Mouse (Mus musculus) midbrain, embryonic 16.5 days (tissue): ENCODE results near the gene Sphk2. TPM values are rescaled to one million over a fixed set of nuclear protein-coding genes. Genes with fewer than 3 reads are reported as not detected.

Experiments
- ATAC-seq: fragments of 200-750 bp; cut with Nextera tagmentation; 2 replicates; pipeline ENCODE4 v1.8.0; 2017; ENCODE audit warnings: moderate TSS enrichment
- H3K27ac ChIP-seq: fragments of 300-500 bp; sonication (generic); 2 replicates; pipeline ENCODE4 v1.5.1; 2014; ENCODE audit warnings: mild to moderate bottlenecking, low read length, mixed read lengths
- H3K27me3 ChIP-seq: fragments of 300-500 bp; sonication (generic); 2 replicates; pipeline ENCODE4 v1.6.1; 2014; ENCODE audit warnings: low read depth, low read length, mixed read lengths; ENCODE audit not compliant: control insufficient read depth, insufficient read depth
- H3K36me3 ChIP-seq: fragments of 300-500 bp; sonication (generic); 2 replicates; pipeline ENCODE4 v1.6.1; 2014; ENCODE audit warnings: mild to moderate bottlenecking, low read length, moderate library complexity, mixed read lengths; ENCODE audit not compliant: control insufficient read depth, insufficient read depth
- H3K4me1 ChIP-seq: fragments of 300-500 bp; sonication (generic); 2 replicates; pipeline ENCODE4 v1.6.1; 2014; ENCODE audit warnings: mild to moderate bottlenecking, low read length, mixed read lengths; ENCODE audit not compliant: control insufficient read depth, insufficient read depth
- H3K4me2 ChIP-seq: fragments of 300-500 bp; sonication (generic); 2 replicates; pipeline ENCODE4 v1.6.1; 2014; ENCODE audit warnings: mild to moderate bottlenecking, low read length, mixed read lengths
- H3K4me3 ChIP-seq: fragments of 300-500 bp; sonication (generic); 2 replicates; pipeline ENCODE4 v1.5.1; 2014; ENCODE audit warnings: low read depth, mild to moderate bottlenecking, low read length, moderate library complexity, mixed read lengths
- H3K9ac ChIP-seq: fragments of 300-500 bp; sonication (generic); 2 replicates; pipeline ENCODE4 v1.6.1; 2014; ENCODE audit warnings: low read depth, low read length, mixed read lengths
- H3K9me3 ChIP-seq: fragments of 300-500 bp; sonication (generic); replicated peaks from 2 replicates; pipeline ENCODE4 v1.6.1; 2014; ENCODE audit warnings: mild to moderate bottlenecking, low read length, mixed read lengths; ENCODE audit not compliant: control insufficient read depth, poor library complexity, severe bottlenecking
- WGBS: fragments of 180-500 bp; shearing (Covaris S2); extraction: QIAGEN DNeasy Blood & Tissue Kit; methylation state at CpG from one replicate; pipeline ENCODE4 v1.1.7; 2014; 5-methylcytosine and 5-hydroxymethylcytosine counted together
- polyA plus RNA-seq: library from polyadenylated mRNA; unstranded; fragments of >200 nt; fragmentation: Nextera tagmentation; extraction: Ambion mirVana; gene quantifications from 2 replicates; pipeline ENCODE4 v1.2.1, GENCODE M21; 2015

Gene Sphk2
- 21.9 and 23.0 TPM in 2 replicates for polyA plus RNA-seq

GRCm38 (mm10) chr7:45717918-45718297 is at the start of gene Sphk2:
Gene Sphk2, minus strand, starts transcription at chr7:45718002.
- Histone ChIP-seq H3K27ac (peak within 1 kb of the TSS; percentile 94), H3K9me3 (no peaks in the 10 kb centered on the region), H3K4me1 (peaks cover 43% of the 10 kb centered on the region), H3K4me2 (peak within 1 kb of the TSS; percentile 89), H3K4me3 (peak within 1 kb of the TSS; percentile 78), H3K27me3 (no peaks in the 10 kb centered on the region), H3K9ac (peak within 1 kb of the TSS; percentile 92), H3K36me3 (peaks cover 24% of the 10 kb centered on the region)
- peak; percentile 66 for ATAC-seq
- WGBS, result 1% methylated on average over 39 of the region's 41 CpGs

DNA sequence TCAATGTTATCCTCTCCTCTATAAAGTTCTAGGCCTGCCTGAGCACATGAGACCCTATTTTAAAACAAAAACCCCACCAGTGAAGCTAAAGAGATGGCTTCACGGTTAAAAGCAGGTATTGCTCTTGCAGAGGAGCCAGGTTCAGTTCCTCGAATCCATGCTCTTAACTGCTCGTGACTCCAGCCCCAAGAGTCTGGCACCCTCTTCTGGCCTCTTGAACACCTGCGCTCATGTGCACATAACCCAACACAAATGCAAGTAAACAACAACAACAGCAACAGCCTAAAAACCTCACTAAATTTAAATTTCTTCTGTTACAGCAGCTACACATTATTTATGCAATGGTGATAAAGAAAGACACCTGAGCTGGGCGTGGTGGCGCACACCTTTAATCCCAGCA is 49.7 kb upstream of the Sphk2 start:
- Histone ChIP-seq H3K27ac (no peak overlapping the region), H3K4me3 (no peak overlapping the region), H3K27me3 (no peaks in the 10 kb centered on the region), H3K4me1 (no peaks in the 10 kb centered on the region), H3K36me3 (no peaks in the 10 kb centered on the region), H3K9me3 (no peaks in the 10 kb centered on the region), H3K9ac (no peak overlapping the region), H3K4me2 (no peak overlapping the region)
- no peak for ATAC-seq
- 90% methylated on average over 6 of the region's 6 CpGs for WGBS

DNA sequence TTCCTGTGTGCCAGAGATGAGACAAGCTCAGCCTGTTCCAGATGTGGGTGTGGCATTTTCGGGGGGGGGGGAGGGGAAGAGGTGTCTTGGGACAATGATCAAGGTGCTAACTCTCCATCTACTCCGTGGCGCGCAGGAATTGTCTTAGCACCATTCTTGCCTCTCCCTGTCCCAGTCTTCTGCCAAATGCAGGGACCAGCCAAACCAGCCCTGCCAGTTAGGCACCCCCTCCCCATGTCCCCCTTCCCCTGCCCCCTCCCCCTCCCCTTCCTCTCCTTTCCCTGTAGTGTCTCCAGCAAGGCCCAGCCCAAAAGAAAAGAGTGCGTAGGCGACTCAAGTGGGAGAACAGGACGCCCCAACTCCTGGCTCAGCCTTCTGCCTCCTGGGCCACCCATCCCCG is 49.0 kb upstream of the Sphk2 start:
- H3K36me3 ChIP-seq, result no peaks in the 10 kb centered on the region
- H3K4me1 ChIP-seq, result no peaks in the 10 kb centered on the region
- no peaks in the 10 kb centered on the region for H3K27me3 ChIP-seq
- no peaks in the 10 kb centered on the region for H3K9me3 ChIP-seq
- no peak for ATAC-seq
- 64% methylated on average over 8 of the region's 8 CpGs for WGBS
- no peak overlapping the region for H3K9ac ChIP-seq
- H3K4me2 ChIP-seq, result no peak overlapping the region
- H3K27ac ChIP-seq, result no peak overlapping the region
- H3K4me3 ChIP-seq, result no peak overlapping the region

DNA sequence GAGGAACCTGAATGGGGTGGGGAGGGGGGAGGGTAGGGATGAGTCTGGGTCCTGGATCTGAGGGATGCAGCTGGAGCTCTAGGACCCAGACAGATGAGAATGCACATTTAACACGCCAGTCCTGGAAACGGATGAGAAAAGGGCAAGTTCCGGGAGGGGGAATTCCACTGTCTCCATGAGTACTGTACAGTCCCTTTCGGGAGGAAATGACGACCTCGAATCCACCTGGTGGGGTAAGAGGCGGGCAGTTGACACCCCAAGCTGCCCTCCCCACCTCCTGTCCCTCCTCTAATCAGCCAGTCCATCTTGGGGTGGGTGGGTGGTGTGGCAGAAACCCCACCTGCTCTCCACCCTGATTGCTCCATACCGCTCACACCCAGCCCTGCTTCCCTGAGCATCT is 48.2 kb upstream of the Sphk2 start:
- Histone ChIP-seq H3K27me3 (no peaks in the 10 kb centered on the region), H3K9me3 (no peaks in the 10 kb centered on the region), H3K36me3 (no peaks in the 10 kb centered on the region), H3K4me3 (no peak overlapping the region), H3K4me2 (no peak overlapping the region), H3K9ac (no peak overlapping the region), H3K27ac (no peak overlapping the region), H3K4me1 (no peaks in the 10 kb centered on the region)
- WGBS, result 68% methylated on average over 8 of the region's 8 CpGs
- ATAC-seq, result no peak

GRCm38 (mm10) chr7:45760151-45760550 is 42.3 kb upstream of the Sphk2 start:
- Histone ChIP-seq H3K27me3 (peaks cover 12% of the 10 kb centered on the region), H3K4me2 (no peak overlapping the region), H3K36me3 (no peaks in the 10 kb centered on the region), H3K9ac (no peak overlapping the region), H3K27ac (no peak overlapping the region), H3K4me1 (no peaks in the 10 kb centered on the region), H3K9me3 (no peaks in the 10 kb centered on the region), H3K4me3 (no peak overlapping the region)
- no peak for ATAC-seq
- WGBS, result 65% methylated on average over 5 of the region's 5 CpGs

GRCm38 (mm10) chr7:45759400-45759799 is 41.6 kb upstream of the Sphk2 start:
- Histone ChIP-seq H3K4me1 (no peaks in the 10 kb centered on the region), H3K27me3 (peaks cover 12% of the 10 kb centered on the region), H3K27ac (no peak overlapping the region), H3K4me2 (peak overlapping the region; percentile 15; the same call in 1 of the 2 replicates), H3K9me3 (no peaks in the 10 kb centered on the region), H3K9ac (0 out of 2 replicates have a peak overlapping the region, but pooled peaks have one; percentile 4), H3K4me3 (no peak overlapping the region; the same call in 1 of the 2 replicates), H3K36me3 (no peaks in the 10 kb centered on the region)
- 8% methylated on average over 24 of the region's 27 CpGs for WGBS
- ATAC-seq, result no peak

DNA sequence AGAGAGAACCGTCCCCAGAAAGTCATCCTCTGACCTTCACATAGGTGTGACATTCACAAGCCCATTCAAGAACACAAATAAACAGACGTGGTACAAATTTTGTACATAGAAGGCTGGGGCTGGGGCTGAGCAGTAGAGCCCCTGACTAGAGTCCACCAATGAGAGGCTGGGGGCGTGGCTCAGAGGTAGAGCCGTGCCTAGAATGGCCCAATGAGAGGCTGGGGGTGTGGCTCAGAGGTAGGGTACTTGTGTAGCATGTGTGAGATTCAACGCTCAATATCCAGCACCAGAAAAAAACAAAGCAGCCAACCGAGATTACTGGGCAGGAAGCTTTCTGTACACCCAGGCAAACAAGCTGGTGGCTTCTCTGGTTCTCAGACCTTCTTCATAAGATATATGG is 37.9 kb upstream of the Sphk2 start:
- Histone ChIP-seq H3K27ac (no peak overlapping the region), H3K4me2 (no peak overlapping the region), H3K36me3 (no peaks in the 10 kb centered on the region), H3K9me3 (no peaks in the 10 kb centered on the region), H3K4me3 (no peak overlapping the region), H3K4me1 (no peaks in the 10 kb centered on the region), H3K9ac (no peak overlapping the region), H3K27me3 (peaks cover 12% of the 10 kb centered on the region)
- 63% methylated on average over 6 of the region's 6 CpGs for WGBS
- no peak for ATAC-seq

DNA sequence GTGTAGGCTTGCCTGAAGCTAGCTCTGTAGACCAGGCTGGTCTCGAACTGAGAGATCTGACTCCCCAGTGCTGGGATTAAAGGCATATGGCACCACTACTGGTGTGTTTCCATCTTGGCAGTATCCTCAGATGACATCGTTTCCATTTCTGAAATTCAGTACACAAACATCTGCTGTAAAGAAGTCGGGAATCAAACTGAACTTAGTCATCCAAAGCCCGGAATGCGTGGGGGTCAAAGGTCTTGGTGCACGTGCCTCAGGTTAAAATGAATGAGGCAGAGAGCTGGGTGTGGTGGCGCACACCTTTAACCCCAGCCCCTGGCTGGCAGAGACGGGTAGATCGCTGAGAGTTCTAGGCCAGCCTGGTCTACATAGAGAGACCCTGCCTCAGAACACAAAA is 32.4 kb upstream of the Sphk2 start:
- Histone ChIP-seq H3K9ac (no peak overlapping the region), H3K4me2 (no peak overlapping the region), H3K27me3 (no peaks in the 10 kb centered on the region), H3K4me3 (no peak overlapping the region), H3K9me3 (no peaks in the 10 kb centered on the region), H3K4me1 (peaks cover 3% of the 10 kb centered on the region; the same call in 1 of the 2 replicates), H3K27ac (no peak overlapping the region), H3K36me3 (no peaks in the 10 kb centered on the region)
- ATAC-seq, result no peak
- 83% methylated on average over 9 of the region's 9 CpGs for WGBS

- Histone ChIP-seq H3K4me2 (no peak overlapping the region), H3K27ac (no peak overlapping the region), H3K9me3 (no peaks in the 10 kb centered on the region), H3K4me1 (peaks cover 3% of the 10 kb centered on the region; the same call in 1 of the 2 replicates), H3K9ac (0 out of 2 replicates have a peak overlapping the region, but pooled peaks have one; percentile 6), H3K36me3 (no peaks in the 10 kb centered on the region), H3K27me3 (no peaks in the 10 kb centered on the region), H3K4me3 (no peak overlapping the region)
- 51% methylated on average over 7 of the region's 10 CpGs for WGBS
- no peak for ATAC-seq
Observed at GRCm38 (mm10) chr7:45749401-45749800, 31.6 kb upstream of the Sphk2 start.
